22 mouse cellular contexts compared by ENCODE assay signal in genomic region chr2:152922376-152922775, GRCm38 (mm10). TPM values are rescaled to one million over a fixed set of nuclear protein-coding genes. Genes with fewer than 3 reads are reported as not detected.
DNase-seq lines count a peak whose midpoint lies in the region; ATAC-seq and TF ChIP-seq lines count a peak whose summit lies in the region.
"Had no signal": no experiment of that assay in that cellular context is flagged by ENCODE, and none has a peak within 500 bp of the region (broad histone marks: within the 10 kb centered on the region; RNA-seq: fewer than 3 reads in every experiment).

No protein-coding gene starts in this region.

- TF ChIP-seq CTCF in kidney, postnatal 0 days (IDR thresholded peaks at IDR 0.05; ENCODE audit: low read depth), result peak; percentile 32; the same call in 1 of the 2 replicates
- no peak for TF ChIP-seq CTCF in layer of hippocampus, adult 2 months (conservative IDR thresholded peaks at IDR 0.05)

- no peaks in the 10 kb centered on the region for H3K9me3 ChIP-seq in forebrain, embryonic 10.5 days
- no peaks in the 10 kb centered on the region for H3K9me3 ChIP-seq in forebrain, embryonic 14.5 days (replicated peaks; ENCODE audit: control insufficient read depth, low read length)
- no peaks in the 10 kb centered on the region for H3K9me3 ChIP-seq in kidney, postnatal 0 days (replicated peaks; ENCODE audit: low read length)
- no peaks in the 10 kb centered on the region for H3K9me3 ChIP-seq in limb, embryonic 12.5 days
- H3K9me3 ChIP-seq: embryonic facial prominence, embryonic 15.5 days; forebrain, embryonic 15.5 days; heart, embryonic 15.5 days had no signal

- peaks cover 7% of the 10 kb centered on the region; the same call in 1 of the 2 replicates for H3K27me3 ChIP-seq in forebrain, embryonic 10.5 days (ENCODE audit: poor library complexity, severe bottlenecking)
- H3K27me3 ChIP-seq in forebrain, embryonic 14.5 days (replicated peaks; ENCODE audit: control insufficient read depth, insufficient read depth, low read length), result no peaks in the 10 kb centered on the region
- H3K27me3 ChIP-seq in kidney, postnatal 0 days (ENCODE audit: insufficient read depth, low read length), result no peaks in the 10 kb centered on the region
- H3K27me3 ChIP-seq in limb, embryonic 12.5 days, result 0 out of 2 replicates have a peak, but pooled peaks cover under 1% of the 10 kb centered on the region
- H3K27me3 ChIP-seq: forebrain, embryonic 15.5 days; Patski had no signal

- H3K4me3 ChIP-seq in forebrain, embryonic 10.5 days, result no peak overlapping the region
- H3K4me3 ChIP-seq in forebrain, embryonic 14.5 days (ENCODE audit: low read depth, low read length), result no peak overlapping the region
- H3K4me3 ChIP-seq in kidney, postnatal 0 days (replicated peaks; ENCODE audit: low read depth, low read length), result no peak overlapping the region
- H3K4me3 ChIP-seq in limb, embryonic 12.5 days (replicated peaks), result no peak overlapping the region
- H3K4me3 ChIP-seq in layer of hippocampus, adult 2 months, result no peak overlapping the region
- H3K4me3 ChIP-seq: embryonic facial prominence, embryonic 15.5 days; forebrain, embryonic 15.5 days; heart, embryonic 15.5 days had no signal

- H3K4me2 ChIP-seq in forebrain, embryonic 14.5 days (ENCODE audit: low read length), result no peak overlapping the region
- no peak overlapping the region for H3K4me2 ChIP-seq in kidney, postnatal 0 days (ENCODE audit: low read length)
- no peak overlapping the region; the same call in 1 of the 2 replicates for H3K4me2 ChIP-seq in limb, embryonic 12.5 days
- H3K4me2 ChIP-seq: embryonic facial prominence, embryonic 15.5 days; forebrain, embryonic 15.5 days; heart, embryonic 15.5 days had no signal

- H3K9ac ChIP-seq in forebrain, embryonic 14.5 days (ENCODE audit: low read length), result no peak overlapping the region
- H3K9ac ChIP-seq in kidney, postnatal 0 days (ENCODE audit: low read depth, low read length), result no peak overlapping the region
- peak overlapping the region; percentile 31; the same call in 1 of the 2 replicates for H3K9ac ChIP-seq in limb, embryonic 12.5 days (replicated peaks)
- H3K9ac ChIP-seq: embryonic facial prominence, embryonic 15.5 days; forebrain, embryonic 15.5 days; heart, embryonic 15.5 days had no signal

- no peak for DNase-seq in forebrain, embryonic 10.5 days (ENCODE audit: extremely low spot score, low spot score)
- no peak for DNase-seq in forebrain, embryonic 14.5 days (ENCODE audit: low spot score)
- no peak for DNase-seq in kidney, postnatal 0 days (ENCODE audit: low spot score)
- DNase-seq in kidney, postnatal 25 days, result no peak
- peak; percentile 51 for DNase-seq in embryo, embryonic 11 days
- DNase-seq in kidney, adult 8-10 months, result no peak
- DNase-seq in layer of hippocampus, adult 2 months (ENCODE audit: low spot score in 2 of 2), result no peak
- DNase-seq: kidney, adult 9 months; liver; lung, adult 2 months; right cerebral cortex, adult 18-20 months; spleen, adult 18-20 months; thymus, postnatal 4 days had no signal

- 29% methylated on average over 6 of the region's 7 CpGs for WGBS in forebrain, embryonic 10.5 days
- WGBS in forebrain, embryonic 14.5 days, result 37% methylated on average over 6 of the region's 7 CpGs
- 37% methylated on average over 7 of the region's 7 CpGs for WGBS in kidney, postnatal 0 days
- WGBS in limb, embryonic 12.5 days, result 23% methylated on average over 7 of the region's 7 CpGs

- ATAC-seq in forebrain, embryonic 14.5 days, result no peak
- no peak for ATAC-seq in kidney, postnatal 0 days (replicated peaks; ENCODE audit: low FRiP score, low read depth)
- ATAC-seq in limb, embryonic 12.5 days (ENCODE audit: insufficient number of reproducible peaks, insufficient read depth, low FRiP score, low TSS enrichment, low read depth), result no peak
- ATAC-seq: forebrain, embryonic 15.5 days; Patski had no signal

- peaks cover 54% of the 10 kb centered on the region for H3K4me1 ChIP-seq in forebrain, embryonic 10.5 days
- H3K4me1 ChIP-seq in forebrain, embryonic 14.5 days (ENCODE audit: control insufficient read depth, insufficient read depth, low read length), result no peaks in the 10 kb centered on the region
- H3K4me1 ChIP-seq in kidney, postnatal 0 days (replicated peaks; ENCODE audit: insufficient read depth, low read length), result peaks cover 27% of the 10 kb centered on the region
- peaks cover 47% of the 10 kb centered on the region for H3K4me1 ChIP-seq in limb, embryonic 12.5 days (replicated peaks)

- peak overlapping the region; percentile 71 for H3K27ac ChIP-seq in forebrain, embryonic 10.5 days
- H3K27ac ChIP-seq in forebrain, embryonic 14.5 days (ENCODE audit: low read depth, low read length), result no peak overlapping the region
- no peak overlapping the region for H3K27ac ChIP-seq in kidney, postnatal 0 days
- H3K27ac ChIP-seq in limb, embryonic 12.5 days, result 0 out of 2 replicates have a peak overlapping the region, but pooled peaks have one; percentile 17
- no peak overlapping the region for H3K27ac ChIP-seq in layer of hippocampus, adult 2 months
- H3K27ac ChIP-seq: embryonic facial prominence, embryonic 15.5 days; forebrain, embryonic 15.5 days; heart, embryonic 15.5 days; macrophage had no signal

- H3K36me3 ChIP-seq in forebrain, embryonic 10.5 days (replicated peaks), result no peaks in the 10 kb centered on the region
- no peaks in the 10 kb centered on the region for H3K36me3 ChIP-seq in forebrain, embryonic 14.5 days (ENCODE audit: control insufficient read depth, insufficient read depth, low read length)
- H3K36me3 ChIP-seq in kidney, postnatal 0 days (ENCODE audit: insufficient read depth, low read length), result no peaks in the 10 kb centered on the region
- H3K36me3 ChIP-seq in limb, embryonic 12.5 days, result no peaks in the 10 kb centered on the region
- H3K36me3 ChIP-seq: embryonic facial prominence, embryonic 15.5 days; forebrain, embryonic 15.5 days; heart, embryonic 15.5 days had no signal

RNA-seq across cellular contexts. Expression of gene Foxs1, which starts 10.6 kb away (rescaled TPM):
- polyA plus RNA-seq in forebrain, embryonic 10.5 days (2016; fragmentation: Nextera tagmentation; extraction: Ambion mirVana), result 0.34 and 0.60 TPM in 2 replicates
- 4.0 TPM in 2 replicates for polyA plus RNA-seq in forebrain, embryonic 14.5 days (2014; fragmentation: Nextera tagmentation; extraction: Ambion mirVana)
- polyA plus RNA-seq in kidney, postnatal 0 days (2015; fragmentation: Nextera tagmentation; extraction: Ambion mirVana), result 9.4 and 10.4 TPM in 2 replicates
- polyA plus RNA-seq in limb, embryonic 12.5 days (2016; fragmentation: Nextera tagmentation; extraction: Ambion mirVana), result 0.27 TPM in 1 of 2 replicates, not detected in the other
- under 1 TPM; 0.37 to 0.84 TPM for total RNA-seq in layer of hippocampus, adult 2 months (2021)
- polyA plus RNA-seq: macrophage had no signal

RNA-seq across cellular contexts. Expression of gene Mylk2, which starts 11.2 kb away (rescaled TPM):
- 0.06 and 0.12 TPM in 2 replicates for polyA plus RNA-seq in forebrain, embryonic 10.5 days (2016; fragmentation: Nextera tagmentation; extraction: Ambion mirVana)
- polyA plus RNA-seq in forebrain, embryonic 14.5 days (2014; fragmentation: Nextera tagmentation; extraction: Ambion mirVana), result not detected in 2 replicates
- 0.14 and 0.21 TPM in 2 replicates for polyA plus RNA-seq in kidney, postnatal 0 days (2015; fragmentation: Nextera tagmentation; extraction: Ambion mirVana)
- polyA plus RNA-seq in limb, embryonic 12.5 days (2016; fragmentation: Nextera tagmentation; extraction: Ambion mirVana), result not detected in 2 replicates
- total RNA-seq in layer of hippocampus, adult 2 months (2021), result not detected
- total RNA-seq: left cerebral cortex, adult 18-20 months had no signal
- polyA plus RNA-seq: forebrain, embryonic 15.5 days; macrophage; neural tube, embryonic 14.5 days had no signal

RNA-seq across cellular contexts. Expression of gene Dusp15, which starts 29.1 kb away (rescaled TPM):
- 0.42 and 0.95 TPM in 2 replicates for polyA plus RNA-seq in forebrain, embryonic 10.5 days (2016; fragmentation: Nextera tagmentation; extraction: Ambion mirVana)
- polyA plus RNA-seq in forebrain, embryonic 14.5 days (2014; fragmentation: Nextera tagmentation; extraction: Ambion mirVana), result 6.4 and 6.6 TPM in 2 replicates
- 6.9 and 8.8 TPM in 2 replicates for polyA plus RNA-seq in kidney, postnatal 0 days (2015; fragmentation: Nextera tagmentation; extraction: Ambion mirVana)
- polyA plus RNA-seq in limb, embryonic 12.5 days (2016; fragmentation: Nextera tagmentation; extraction: Ambion mirVana), result 0.60 and 1.00 TPM in 2 replicates
- total RNA-seq in layer of hippocampus, adult 2 months (2021), result 10 to 100 TPM in 1 of 2 experiments, 1 to 10 TPM in 1; 9.3 to 11.9 TPM
- polyA plus RNA-seq: macrophage had no signal

RNA-seq across cellular contexts. Expression of gene Ttll9, which starts 39.9 kb away (rescaled TPM):
- polyA plus RNA-seq in forebrain, embryonic 10.5 days (2016; fragmentation: Nextera tagmentation; extraction: Ambion mirVana), result 1.3 and 1.6 TPM in 2 replicates
- polyA plus RNA-seq in forebrain, embryonic 14.5 days (2014; fragmentation: Nextera tagmentation; extraction: Ambion mirVana), result 2.5 and 4.3 TPM in 2 replicates
- polyA plus RNA-seq in kidney, postnatal 0 days (2015; fragmentation: Nextera tagmentation; extraction: Ambion mirVana), result 0.64 and 0.75 TPM in 2 replicates
- polyA plus RNA-seq in limb, embryonic 12.5 days (2016; fragmentation: Nextera tagmentation; extraction: Ambion mirVana), result 0.19 and 0.35 TPM in 2 replicates
- 1 to 10 TPM in 1 of 2 experiments, under 1 TPM in 1; 0.79 to 1.5 TPM for total RNA-seq in layer of hippocampus, adult 2 months (2021)
- total RNA-seq: gastrocnemius, adult 18-20 months had no signal
- polyA plus RNA-seq: macrophage had no signal

Comparison
In these comparisons a context has a peak if more than half of its experiments do, and no peak if none do; other contexts are left out.
1. H3K27ac ChIP-seq: peak in forebrain, embryonic 10.5 days (single experiment) and limb, embryonic 12.5 days (single experiment); none in forebrain, embryonic 14.5 days (single experiment), kidney, postnatal 0 days (single experiment) and layer of hippocampus, adult 2 months (single experiment).